Mouse (Mus musculus): Measurements from ENCODE around the gene Qrich2. TPM values are rescaled to one million over a fixed set of nuclear protein-coding genes. Genes with fewer than 3 reads are reported as not detected.
"Not testable (repeated sequence)": the region's sequence is repeated elsewhere in the genome, so short reads cannot be mapped to it uniquely, and the experiment has no call there.

Qrich2 gene
- total and polyA plus RNA-seq, 3 experiments, result 0.29 to 0.38 (median 0.32) TPM

DNA sequence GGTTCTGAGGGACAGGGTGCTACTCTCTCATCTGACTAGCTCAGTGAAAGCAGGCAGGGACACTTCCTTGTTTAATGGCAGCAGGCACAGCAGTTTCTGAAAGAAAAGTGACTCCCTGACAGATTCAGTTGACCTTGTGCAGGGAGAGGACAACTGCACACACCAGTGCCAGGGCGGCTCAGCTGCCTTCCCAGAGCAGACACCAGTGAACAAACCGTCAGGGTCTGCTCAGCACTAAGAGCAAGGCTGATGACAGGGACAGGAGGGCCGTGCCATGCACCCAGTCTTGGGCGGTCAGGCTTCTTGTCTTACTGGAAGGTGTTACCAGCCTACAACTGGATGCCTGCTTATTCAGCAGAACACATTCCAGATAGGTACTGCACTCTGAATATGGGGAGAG lies 4.9 kb upstream of the Qrich2 start:
- Histone ChIP-seq H3K36me3 (replicated peaks in 1 of 2; ENCODE audit: control insufficient read depth in 1 of 2, insufficient read depth in 1 of 2, low read length in 1 of 2) (peaks cover 57 to 65% of the 10 kb centered on the region in 2 experiments), H3K79me2 (replicated peaks; ENCODE audit: control insufficient read depth, extremely low read depth, insufficient read depth, poor library complexity, severe bottlenecking) (no peaks in the 10 kb centered on the region), H3K27ac (ENCODE audit: insufficient read depth, low read depth) (no peak overlapping the region), H3K4me1 (ENCODE audit: control insufficient read depth in 1 of 2, insufficient read depth in 2 of 2) (no peaks in the 10 kb centered on the region), H3K4me2 (ENCODE audit: insufficient read depth, low read depth, poor library complexity, severe bottlenecking) (no peak overlapping the region), H3K27me3 (replicated peaks) (no peaks in the 10 kb centered on the region), H3K4me3 (replicated peaks in 1 of 3; ENCODE audit: low read depth in 2 of 3, low read length in 2 of 3, poor library complexity in 1 of 3) (no peak overlapping the region), H3K9me3 (replicated peaks; ENCODE audit: low read length) (no peaks in the 10 kb centered on the region), H3K9ac (ENCODE audit: insufficient read depth, low read depth) (no peak overlapping the region)
- no peak for DNase-seq (ENCODE audit: extremely low read depth)
- in situ Hi-C loops (cut with MboI; ENCODE audit: low pct_ligation_motif_present, low pct_unique_long_range_greater_than_20kb, low sequenced_read_pairs) (no loop called here), dilution Hi-C loops (cut with MboI; ENCODE audit: extremely low pct_ligation_motif_present, extremely low pct_unique_long_range_greater_than_20kb, low sequenced_read_pairs) (no loop called here)
- TF ChIP-seq CHD2 (IDR thresholded peaks at IDR 0.05; ENCODE audit: low read length), result no peak

DNA sequence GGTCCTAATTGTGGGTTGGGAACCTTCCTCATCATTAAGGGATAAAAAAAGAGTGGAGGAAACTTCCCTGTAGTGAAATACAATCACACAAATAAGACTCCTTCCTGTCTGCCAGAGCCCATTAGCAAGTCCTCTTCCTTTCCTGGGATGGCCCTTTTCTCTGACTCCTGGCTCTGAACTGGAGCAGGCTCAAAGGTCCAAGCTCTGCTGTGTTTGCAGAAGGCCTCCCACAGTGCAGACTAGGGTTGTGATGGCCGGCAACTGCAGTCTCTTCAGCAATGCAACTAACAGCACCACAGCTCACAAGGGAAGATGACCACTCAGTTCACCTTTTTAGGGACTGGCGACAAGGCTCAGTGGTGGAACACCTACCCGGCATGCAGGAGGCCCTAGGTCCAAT lies 4.2 kb upstream of the Qrich2 start:
- no peaks in the 10 kb centered on the region for H3K27me3 ChIP-seq (replicated peaks)
- no peak overlapping the region for H3K4me2 ChIP-seq (ENCODE audit: insufficient read depth, low read depth, poor library complexity, severe bottlenecking)
- dilution Hi-C loops (cut with MboI; ENCODE audit: extremely low pct_ligation_motif_present, extremely low pct_unique_long_range_greater_than_20kb, low sequenced_read_pairs) (no loop called here), in situ Hi-C loops (cut with MboI; ENCODE audit: low pct_ligation_motif_present, low pct_unique_long_range_greater_than_20kb, low sequenced_read_pairs) (no loop called here)
- H3K4me3 ChIP-seq (replicated peaks in 1 of 3; ENCODE audit: low read depth in 2 of 3, low read length in 2 of 3, poor library complexity in 1 of 3), result no peak overlapping the region
- no peaks in the 10 kb centered on the region for H3K4me1 ChIP-seq (ENCODE audit: control insufficient read depth in 1 of 2, insufficient read depth in 2 of 2)
- DNase-seq (ENCODE audit: extremely low read depth), result no peak
- TF ChIP-seq ELF1 (IDR thresholded peaks at IDR 0.05; ENCODE audit: low read depth, low read length) (no peak), TCF12 (IDR thresholded peaks at IDR 0.05; ENCODE audit: low read depth, low read length) (no peak), USF1 (IDR thresholded peaks at IDR 0.05; ENCODE audit: low read depth, low read length) (no peak), SMC3 (IDR thresholded peaks at IDR 0.05; ENCODE audit: low read depth, low read length) (no peak)
- no peak overlapping the region for H3K27ac ChIP-seq (ENCODE audit: insufficient read depth, low read depth)
- peaks cover 51 to 58% of the 10 kb centered on the region in 2 experiments for H3K36me3 ChIP-seq (replicated peaks in 1 of 2; ENCODE audit: control insufficient read depth in 1 of 2, insufficient read depth in 1 of 2, low read length in 1 of 2)
- H3K79me2 ChIP-seq (replicated peaks; ENCODE audit: control insufficient read depth, extremely low read depth, insufficient read depth, poor library complexity, severe bottlenecking), result no peaks in the 10 kb centered on the region
- no peak overlapping the region for H3K9ac ChIP-seq (ENCODE audit: insufficient read depth, low read depth)
- H3K9me3 ChIP-seq (replicated peaks; ENCODE audit: low read length), result no peaks in the 10 kb centered on the region

GRCm38 (mm10) chr11:116468338-116468737 lies 2.3 kb upstream of the Qrich2 start:
- H3K27ac ChIP-seq (ENCODE audit: insufficient read depth, low read depth); DNase-seq (ENCODE audit: extremely low read depth); H3K4me3 ChIP-seq (replicated peaks in 1 of 3; ENCODE audit: low read depth in 2 of 3, low read length in 2 of 3, poor library complexity in 1 of 3); H3K4me2 ChIP-seq (ENCODE audit: insufficient read depth, low read depth, poor library complexity, severe bottlenecking); dilution Hi-C loops (cut with MboI; ENCODE audit: extremely low pct_ligation_motif_present, extremely low pct_unique_long_range_greater_than_20kb, low sequenced_read_pairs); H3K4me1 ChIP-seq (ENCODE audit: control insufficient read depth in 1 of 2, insufficient read depth in 2 of 2); H3K27me3 ChIP-seq (replicated peaks); H3K9ac ChIP-seq (ENCODE audit: insufficient read depth, low read depth); H3K79me2 ChIP-seq (replicated peaks; ENCODE audit: control insufficient read depth, extremely low read depth, insufficient read depth, poor library complexity, severe bottlenecking); in situ Hi-C loops (cut with MboI; ENCODE audit: low pct_ligation_motif_present, low pct_unique_long_range_greater_than_20kb, low sequenced_read_pairs); H3K9me3 ChIP-seq (replicated peaks; ENCODE audit: low read length): not testable (repeated sequence)
- peak; percentile 55 for TF ChIP-seq ZNF384 (IDR thresholded peaks at IDR 0.05; ENCODE audit: low read depth, low read length)
- peaks cover 36 to 41% of the 10 kb centered on the region in 2 experiments for H3K36me3 ChIP-seq (replicated peaks in 1 of 2; ENCODE audit: control insufficient read depth in 1 of 2, insufficient read depth in 1 of 2, low read length in 1 of 2)

DNA sequence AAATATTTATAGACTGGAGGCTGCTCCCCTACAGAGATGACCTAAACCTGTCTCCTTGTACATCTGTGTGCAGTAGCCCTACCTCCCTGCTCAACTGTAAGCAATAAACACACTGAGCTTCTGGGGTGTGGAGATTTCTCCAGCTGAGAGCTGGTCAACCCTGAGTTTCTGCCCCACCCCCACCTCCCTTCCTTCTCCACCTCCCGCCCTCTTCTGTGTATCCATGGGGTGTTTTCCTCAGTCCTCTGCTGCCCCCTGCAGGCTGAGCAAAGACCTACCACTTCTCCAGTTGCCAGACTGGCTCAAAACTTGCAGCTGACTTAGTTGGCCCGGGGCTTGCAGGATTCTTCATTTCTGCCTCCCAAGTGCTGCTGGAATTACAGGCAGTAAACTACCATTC lies 2.2 kb downstream of the Qrich2 start:
- peaks cover 1% of the 10 kb centered on the region for H3K27me3 ChIP-seq (replicated peaks)
- H3K4me3 ChIP-seq (replicated peaks in 1 of 3; ENCODE audit: low read depth in 2 of 3, low read length in 2 of 3, poor library complexity in 1 of 3), result no peak overlapping the region
- no peaks in the 10 kb centered on the region for H3K9me3 ChIP-seq (replicated peaks; ENCODE audit: low read length)
- dilution Hi-C loops (cut with MboI; ENCODE audit: extremely low pct_ligation_motif_present, extremely low pct_unique_long_range_greater_than_20kb, low sequenced_read_pairs) (no loop called here), in situ Hi-C loops (cut with MboI; ENCODE audit: low pct_ligation_motif_present, low pct_unique_long_range_greater_than_20kb, low sequenced_read_pairs) (no loop called here)
- peak; percentile 93 for DNase-seq (ENCODE audit: extremely low read depth)
- peaks cover 4 to 7% of the 10 kb centered on the region in 2 experiments; a peak in 3 of 4 replicates for H3K4me1 ChIP-seq (ENCODE audit: control insufficient read depth in 1 of 2, insufficient read depth in 2 of 2)
- no peak overlapping the region for H3K4me2 ChIP-seq (ENCODE audit: insufficient read depth, low read depth, poor library complexity, severe bottlenecking)
- H3K36me3 ChIP-seq (replicated peaks in 1 of 2; ENCODE audit: control insufficient read depth in 1 of 2, insufficient read depth in 1 of 2, low read length in 1 of 2), result no peaks in the 10 kb centered on the region
- peak; percentile 16; the same call in 1 of the 2 replicates for TF ChIP-seq ELF1 (IDR thresholded peaks at IDR 0.05; ENCODE audit: low read depth, low read length)
- TF ChIP-seq RAD21 (IDR thresholded peaks at IDR 0.05; ENCODE audit: low read depth, low read length), result peak; percentile 89
- TF ChIP-seq ZC3H11A (IDR thresholded peaks at IDR 0.05; ENCODE audit: low read depth, low read length), result peak; percentile 85
- peak; percentile 80 for TF ChIP-seq CHD2 (IDR thresholded peaks at IDR 0.05; ENCODE audit: low read length)
- peak; percentile 23; the same call in 1 of the 2 replicates for TF ChIP-seq TCF12 (IDR thresholded peaks at IDR 0.05; ENCODE audit: low read depth, low read length)
- no peak for TF ChIP-seq BHLHE40 (IDR thresholded peaks at IDR 0.05; ENCODE audit: low read depth, low read length)
- TF ChIP-seq MAZ (IDR thresholded peaks at IDR 0.05; ENCODE audit: low read depth, low read length), result peak; percentile 84
- TF ChIP-seq IRF4 (IDR thresholded peaks at IDR 0.05; ENCODE audit: low read depth, low read length), result peak; percentile 57
- TF ChIP-seq CTCF (conservative IDR thresholded peaks at IDR 0.05 in 1 of 2, IDR thresholded peaks at IDR 0.05 in 1 of 2; ENCODE audit: low read depth in 2 of 2, low read length in 2 of 2), result peak; percentile 66 to 92
- peak; percentile 30; the same call in 1 of the 2 replicates for TF ChIP-seq MEF2A (IDR thresholded peaks at IDR 0.05; ENCODE audit: borderline replicate concordance, low read depth, low read length)
- TF ChIP-seq JUN (IDR thresholded peaks at IDR 0.05; ENCODE audit: insufficient read depth, low read depth, low read length), result no peak
- no peak for TF ChIP-seq E2F4 (IDR thresholded peaks at IDR 0.05; ENCODE audit: insufficient replicate concordance, low read depth, low read length)
- TF ChIP-seq SMC3 (IDR thresholded peaks at IDR 0.05; ENCODE audit: low read depth, low read length), result peak; percentile 92
- TF ChIP-seq POLR2A (IDR thresholded peaks at IDR 0.05; ENCODE audit: low read depth, low read length), result no peak
- TF ChIP-seq HCFC1 (IDR thresholded peaks at IDR 0.05; ENCODE audit: low read depth, low read length), result 0 out of 2 replicates have a peak, but pooled peaks have one; percentile 15
- no peak overlapping the region for H3K27ac ChIP-seq (ENCODE audit: insufficient read depth, low read depth)
- H3K9ac ChIP-seq (ENCODE audit: insufficient read depth, low read depth), result no peak overlapping the region
- no peaks in the 10 kb centered on the region for H3K79me2 ChIP-seq (replicated peaks; ENCODE audit: control insufficient read depth, extremely low read depth, insufficient read depth, poor library complexity, severe bottlenecking)

Measured in CH12.LX (cell line).